Mouse (Mus musculus) layer of hippocampus, adult 11-12 months (tissue): ENCODE measurements around the gene Ptch1.

Experiments
- DNase-seq: peaks from one replicate; pipeline ENCODE4 v3.0.0; 2022; ENCODE audit warnings: low spot score

Gene Ptch1

GRCm38 (mm10) chr13:63496646-63497582 is 76.5 kb downstream of the Ptch1 start, which contains the start of gene Fancc:
Gene Fancc, minus strand, starts transcription at chr13:63497278.
- DNase-seq, result no peak

DNA sequence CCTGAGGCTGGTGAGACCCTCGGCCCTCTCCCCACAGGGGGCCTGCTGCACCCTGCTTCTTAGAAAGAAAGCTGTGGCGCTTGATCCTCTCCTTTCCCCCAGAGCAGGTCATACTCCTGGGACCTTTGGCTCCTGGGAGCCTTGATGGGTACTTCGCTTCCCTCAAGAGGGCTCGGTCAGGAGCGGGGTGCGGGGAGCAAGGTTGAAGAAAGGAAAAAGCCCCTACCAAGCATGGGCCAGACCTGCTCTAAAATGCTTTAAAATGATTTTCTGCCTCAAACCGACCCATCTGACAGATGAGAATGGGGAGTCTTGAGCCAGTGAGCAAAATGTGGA is 85.7 kb downstream of the Ptch1 start:
- DNase-seq, result no peak

DNA sequence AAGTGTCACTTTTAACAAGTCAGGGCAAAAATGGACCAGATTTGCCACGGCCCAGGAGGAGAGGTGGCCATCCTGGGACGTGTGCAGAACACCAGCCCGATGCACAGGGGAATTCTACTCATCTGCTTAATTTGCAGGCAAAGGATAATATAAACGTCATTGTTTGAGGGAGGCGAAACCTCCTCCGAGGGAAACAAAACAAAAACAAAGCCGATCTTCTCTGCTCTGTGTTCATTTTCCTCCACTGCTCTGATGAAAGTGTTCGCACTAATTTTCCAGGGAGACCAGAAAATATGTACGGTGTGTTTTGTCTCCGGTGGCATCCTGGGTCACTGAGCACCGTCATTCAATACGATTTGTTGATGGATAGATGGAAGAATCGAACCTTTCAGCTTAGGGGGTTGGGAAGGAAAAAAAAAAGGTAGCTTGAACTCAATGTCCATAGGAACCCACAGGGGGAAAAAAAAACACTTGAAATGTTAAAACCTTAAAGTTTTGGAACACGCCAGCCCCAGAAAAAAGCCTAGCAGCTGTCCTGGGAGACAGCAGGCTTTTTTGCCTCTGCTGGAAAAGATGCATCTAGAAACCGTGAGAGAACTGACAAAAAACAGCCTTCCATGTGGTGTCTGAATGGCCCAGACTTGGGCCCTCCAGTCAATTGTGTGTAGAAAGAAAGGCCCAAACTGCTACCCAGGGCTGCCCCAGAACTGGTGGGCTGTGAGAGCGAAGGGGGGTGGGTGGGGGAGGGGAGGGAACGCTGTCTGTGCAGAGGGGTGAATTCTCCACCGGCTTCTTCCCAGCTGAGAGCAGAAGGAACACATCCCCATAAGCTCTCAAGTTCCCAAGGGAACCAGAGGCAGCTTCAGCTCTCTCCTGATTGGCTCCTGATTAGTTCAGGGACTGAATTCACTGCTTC is 86.3 kb downstream of the Ptch1 start:
- DNase-seq, result no peak

- DNase-seq, result no peak
Measured at GRCm38 (mm10) chr13:63475356-63475755, 98.0 kb downstream of the Ptch1 start.
